Mouse (Mus musculus) liver, embryonic 12.5 days (tissue): ENCODE data around the gene Caly. TPM values are rescaled to one million over a fixed set of nuclear protein-coding genes. Genes with fewer than 3 reads are reported as not detected.

Experiments
- ATAC-seq: fragments of 200-750 bp; cut with Nextera tagmentation; 2 replicates; pipeline ENCODE4 v1.8.0; 2017; ENCODE audit warnings: moderate number of reproducible peaks, mild to moderate bottlenecking, moderate library complexity
- H3K27ac ChIP-seq: fragments of 300-500 bp; sonication (generic); 2 replicates; pipeline ENCODE4 v1.5.1; 2016; ENCODE audit warnings: mild to moderate bottlenecking
- H3K27me3 ChIP-seq: fragments of 300-500 bp; sonication (generic); replicated peaks from 2 replicates; pipeline ENCODE4 v1.6.1; 2016; ENCODE audit warnings: mild to moderate bottlenecking, moderate library complexity
- H3K36me3 ChIP-seq: fragments of 300-500 bp; sonication (generic); 2 replicates; pipeline ENCODE4 v1.6.1; 2016; ENCODE audit warnings: mild to moderate bottlenecking, moderate library complexity
- H3K4me1 ChIP-seq: fragments of 300-500 bp; sonication (generic); 2 replicates; pipeline ENCODE4 v1.6.1; 2016
- H3K4me2 ChIP-seq: fragments of 300-500 bp; sonication (generic); 2 replicates; pipeline ENCODE4 v1.6.1; 2016; ENCODE audit warnings: mild to moderate bottlenecking, moderate library complexity
- H3K4me3 ChIP-seq: fragments of 300-500 bp; sonication (generic); 2 replicates; pipeline ENCODE4 v1.5.1; 2016; ENCODE audit warnings: mild to moderate bottlenecking, moderate library complexity
- H3K9ac ChIP-seq: fragments of 300-500 bp; sonication (generic); 2 replicates; pipeline ENCODE4 v1.6.1; 2016; ENCODE audit warnings: mild to moderate bottlenecking, moderate library complexity
- H3K9me3 ChIP-seq: fragments of 300-500 bp; sonication (generic); replicated peaks from 2 replicates; pipeline ENCODE4 v1.6.1; 2016; ENCODE audit warnings: mild to moderate bottlenecking, moderate library complexity
- WGBS: fragments of 180-500 bp; shearing (Covaris S2); methylation state at CpG from one replicate; pipeline ENCODE4 v1.1.7; 2016; ENCODE audit not compliant: insufficient replicate concordance; 5-methylcytosine and 5-hydroxymethylcytosine counted together
- polyA plus RNA-seq: library from polyadenylated mRNA; unstranded; fragments of >200 nt; fragmentation: Nextera tagmentation; extraction: Ambion mirVana; gene quantifications from 2 replicates; pipeline ENCODE4 v1.2.1, GENCODE M21; 2016

The Caly gene
- polyA plus RNA-seq, 1 experiment from 2014 or later, result 0.33 TPM

DNA sequence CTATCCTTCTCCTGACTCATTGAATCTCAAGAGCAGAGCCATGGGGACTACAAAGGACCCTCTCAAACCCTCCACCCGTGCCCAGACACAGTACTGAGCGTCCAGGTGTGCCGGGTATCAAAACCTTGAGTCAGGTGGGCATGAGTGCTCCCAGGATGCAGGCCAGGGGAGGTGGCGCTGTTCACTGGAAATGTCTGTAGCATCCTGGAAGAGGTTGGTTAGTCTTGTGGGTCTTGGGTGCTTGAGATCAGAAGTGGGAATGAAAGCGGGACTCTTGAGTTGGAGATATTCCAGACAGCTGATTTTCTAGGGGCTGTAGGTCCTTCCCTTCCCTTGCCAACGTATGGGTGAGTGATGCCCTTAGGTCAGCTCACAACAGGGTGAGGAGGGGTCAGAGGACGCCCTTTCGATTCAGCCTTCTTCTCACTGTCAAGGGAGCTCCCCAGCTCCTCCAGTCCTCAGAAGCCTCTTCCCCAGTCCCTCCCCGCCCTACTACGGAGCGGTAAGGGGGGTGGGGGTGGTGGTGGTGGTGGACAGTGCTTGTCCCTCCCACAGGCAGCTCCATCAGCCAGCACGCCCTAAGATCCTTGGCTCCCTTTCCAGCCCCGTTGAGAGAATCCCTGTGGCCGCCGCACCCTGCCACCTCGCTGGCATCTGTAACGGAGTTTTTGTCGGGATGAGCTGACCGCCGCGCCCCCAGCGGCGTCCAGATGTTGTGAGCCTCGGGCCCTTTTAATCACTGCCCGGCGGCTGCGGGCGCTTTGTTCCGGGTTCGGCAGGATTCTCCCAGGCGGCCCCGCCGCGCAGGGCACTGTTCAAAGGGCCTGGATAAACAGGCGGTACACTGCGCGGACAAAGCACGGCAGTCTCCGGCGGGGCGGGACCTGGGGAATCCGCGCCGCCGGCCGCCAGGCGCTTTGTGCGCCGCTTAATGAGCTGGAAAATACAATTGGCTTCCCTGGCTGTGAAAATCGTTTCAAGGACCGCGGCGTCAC lies 24.6 kb downstream of the Caly start:
- Histone ChIP-seq H3K4me1 (no peaks in the 10 kb centered on the region), H3K9me3 (no peaks in the 10 kb centered on the region), H3K9ac (no peak overlapping the region), H3K27ac (no peak overlapping the region), H3K36me3 (no peaks in the 10 kb centered on the region), H3K27me3 (peaks cover 100% of the 10 kb centered on the region), H3K4me2 (peak overlapping the region; percentile 58), H3K4me3 (peak overlapping the region; percentile 37)
- WGBS, result 4% methylated on average over 53 of the region's 53 CpGs
- no peak for ATAC-seq

DNA sequence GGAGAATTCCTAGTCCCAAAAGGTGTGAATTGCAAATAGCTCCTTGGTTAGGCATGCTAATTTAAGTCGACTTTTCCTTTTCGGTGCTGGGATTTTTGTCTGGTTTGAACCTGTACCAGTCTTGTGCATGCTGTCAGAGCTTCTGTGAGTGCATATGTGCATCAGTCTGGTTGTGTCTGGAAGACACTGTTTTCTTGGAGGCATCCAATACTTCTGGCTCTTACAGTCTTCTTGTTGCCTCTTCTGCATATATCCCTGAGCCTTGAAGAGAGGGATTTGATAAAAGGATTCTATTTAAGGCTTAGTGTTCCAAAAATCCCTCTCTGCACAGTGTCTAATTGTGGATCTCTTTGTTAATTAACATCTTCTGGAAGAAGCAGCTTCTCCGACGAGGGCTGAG lies 28.2 kb downstream of the Caly start:
- Histone ChIP-seq H3K4me1 (peaks cover 5% of the 10 kb centered on the region), H3K27ac (no peak overlapping the region), H3K36me3 (no peaks in the 10 kb centered on the region), H3K9ac (no peak overlapping the region), H3K4me3 (no peak overlapping the region), H3K4me2 (no peak overlapping the region), H3K27me3 (peaks cover 100% of the 10 kb centered on the region), H3K9me3 (no peaks in the 10 kb centered on the region)
- no peak for ATAC-seq
- WGBS, result 66% methylated on average over 4 of the region's 4 CpGs

DNA sequence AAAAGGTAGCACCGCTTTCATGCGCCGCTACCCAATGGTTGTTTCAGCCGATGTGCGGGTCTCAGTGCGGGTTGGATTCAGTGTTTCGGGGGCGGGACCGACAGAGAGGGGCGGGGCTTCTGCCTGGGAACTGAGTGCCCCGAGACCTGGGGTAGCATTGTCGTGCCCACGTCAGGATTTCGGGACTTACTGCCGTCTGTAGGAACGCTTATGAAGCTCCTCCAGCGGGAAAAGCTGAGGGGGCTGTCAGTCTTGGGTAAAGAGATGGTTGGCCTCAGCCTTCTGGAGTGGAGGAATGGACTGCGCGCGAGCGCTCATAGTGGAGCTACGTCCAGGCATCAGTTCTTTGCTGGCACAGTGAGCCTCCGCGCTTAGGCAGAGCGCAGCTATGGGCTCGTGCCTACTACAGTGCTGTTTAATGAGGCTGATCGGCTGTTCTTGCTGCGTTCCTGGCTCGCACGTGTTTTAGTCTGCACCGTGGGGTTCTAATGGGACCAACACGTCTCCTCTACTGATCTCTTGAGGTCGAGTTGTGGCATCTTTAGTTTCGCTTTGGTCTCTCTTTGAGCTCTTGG lies 33.1 kb downstream of the Caly start:
- Histone ChIP-seq H3K4me3 (peak overlapping the region; percentile 34), H3K9me3 (no peaks in the 10 kb centered on the region), H3K27ac (no peak overlapping the region), H3K27me3 (peaks cover 100% of the 10 kb centered on the region), H3K4me1 (peaks cover 11% of the 10 kb centered on the region), H3K4me2 (peak overlapping the region; percentile 64), H3K9ac (no peak overlapping the region), H3K36me3 (no peaks in the 10 kb centered on the region)
- 3% methylated on average over 34 of the region's 34 CpGs for WGBS
- ATAC-seq, result no peak

DNA sequence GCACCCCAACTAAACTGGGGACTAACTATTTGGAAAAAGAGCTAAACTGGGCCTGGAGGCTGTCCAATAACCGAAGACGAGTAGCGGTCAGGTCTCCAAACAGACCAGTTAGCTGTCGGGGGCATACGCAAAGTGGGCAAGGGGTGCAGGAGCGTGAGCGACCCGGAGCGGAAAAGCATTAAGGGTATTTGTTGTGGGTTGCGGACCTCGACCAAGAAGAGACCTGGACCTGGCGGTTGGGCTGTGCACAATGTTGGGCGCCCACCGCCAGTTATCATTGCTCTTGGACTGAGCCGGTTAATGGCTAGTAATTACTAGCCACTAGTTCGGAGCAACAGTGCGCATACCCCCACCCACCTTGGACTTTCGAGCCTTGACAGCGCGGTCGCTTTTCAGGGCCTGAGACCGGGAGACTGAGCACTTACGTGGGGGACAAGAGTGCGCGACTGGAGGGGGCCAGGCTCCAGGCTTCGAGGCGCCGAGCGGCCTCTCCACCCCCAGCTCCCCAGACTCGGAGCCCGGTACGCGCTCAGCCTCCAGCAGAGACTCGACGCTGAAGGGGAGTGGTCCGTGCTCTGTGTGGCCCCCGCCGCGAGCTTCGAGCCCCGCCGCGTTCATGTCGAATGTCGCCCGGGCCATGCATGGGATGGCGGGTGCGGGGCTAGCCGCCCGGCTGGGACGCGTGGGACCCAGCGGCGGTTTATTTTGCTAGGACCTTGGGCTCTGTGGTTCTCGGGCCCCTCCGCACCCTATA lies 33.8 kb downstream of the Caly start, which contains the start of gene Msx3:
Msx3 (minus strand) TSS at position 729 of the 754 bp plus-strand sequence.
- Histone ChIP-seq H3K4me3 (peak within 1 kb of the TSS; percentile 34), H3K9ac (no peak within 1 kb of the TSS), H3K9me3 (no peaks in the 10 kb centered on the region), H3K36me3 (no peaks in the 10 kb centered on the region), H3K27me3 (peaks cover 96% of the 10 kb centered on the region), H3K27ac (no peak within 1 kb of the TSS), H3K4me2 (peak within 1 kb of the TSS; percentile 64), H3K4me1 (peaks cover 11% of the 10 kb centered on the region)
- ATAC-seq, result peak; percentile 30; the same call in 1 of the 2 replicates
- WGBS, result 3% methylated on average over 56 of the region's 56 CpGs

DNA sequence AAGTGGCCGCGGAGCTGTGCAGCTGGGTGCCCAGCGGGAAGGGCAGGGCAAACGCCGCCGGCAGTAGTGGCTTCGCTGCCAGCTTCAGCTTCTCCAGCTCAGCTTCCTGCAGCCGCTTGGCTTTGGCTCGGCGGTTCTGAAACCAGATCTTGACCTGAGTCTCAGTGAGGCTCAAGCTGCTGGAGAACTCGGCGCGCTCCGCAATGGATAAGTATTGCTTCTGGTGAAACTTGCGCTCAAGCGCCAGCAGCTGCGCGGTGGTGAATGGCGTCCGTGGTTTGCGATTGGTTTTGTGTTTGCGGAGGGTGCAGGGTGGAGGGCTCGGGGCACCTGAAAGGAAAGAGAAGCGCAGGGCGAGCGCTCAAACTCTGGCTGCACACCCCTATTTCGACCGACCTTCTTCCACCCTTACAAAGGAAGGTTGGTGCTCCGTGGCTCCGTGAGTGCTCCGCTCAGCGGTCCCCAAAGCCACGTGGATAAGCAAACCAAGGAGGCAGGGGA lies 34.5 kb downstream of the Caly start:
- Histone ChIP-seq H3K27ac (no peak overlapping the region), H3K36me3 (no peaks in the 10 kb centered on the region), H3K27me3 (peaks cover 90% of the 10 kb centered on the region), H3K9me3 (no peaks in the 10 kb centered on the region), H3K4me3 (peak overlapping the region; percentile 34), H3K4me1 (peaks cover 13% of the 10 kb centered on the region), H3K9ac (no peak overlapping the region), H3K4me2 (peak overlapping the region; percentile 64)
- no peak for ATAC-seq
- 2% methylated on average over 33 of the region's 33 CpGs for WGBS

DNA sequence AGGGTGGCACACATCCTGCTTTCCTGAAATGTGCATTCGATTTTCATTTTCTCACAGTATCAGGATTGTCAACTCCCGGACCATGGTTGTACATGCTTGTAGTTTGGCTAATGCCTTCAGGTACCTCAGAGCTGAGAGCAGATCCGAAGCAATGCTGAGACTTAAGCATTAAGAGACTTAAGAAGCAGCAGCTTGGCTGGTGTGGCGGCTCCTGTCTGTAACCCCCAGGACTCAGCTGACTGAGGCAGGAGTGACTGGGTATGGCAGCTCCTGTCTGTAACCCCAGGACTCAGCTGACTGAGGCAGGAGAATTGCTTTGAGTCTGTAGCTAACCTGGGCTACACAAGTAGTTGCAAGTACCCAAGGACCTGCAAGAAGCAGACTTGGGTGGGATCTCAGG lies 36.8 kb downstream of the Caly start:
- H3K4me3 ChIP-seq, result no peak overlapping the region
- no peak overlapping the region for H3K9ac ChIP-seq
- peaks cover 67% of the 10 kb centered on the region for H3K27me3 ChIP-seq
- 57% methylated on average over 4 of the region's 4 CpGs for WGBS
- peaks cover 18% of the 10 kb centered on the region for H3K4me1 ChIP-seq
- H3K9me3 ChIP-seq, result no peaks in the 10 kb centered on the region
- H3K4me2 ChIP-seq, result no peak overlapping the region
- H3K36me3 ChIP-seq, result peaks cover 6% of the 10 kb centered on the region
- H3K27ac ChIP-seq, result no peak overlapping the region
- ATAC-seq, result no peak

- Histone ChIP-seq H3K27me3 (peaks cover 38% of the 10 kb centered on the region), H3K4me3 (no peak overlapping the region), H3K4me2 (no peak overlapping the region), H3K9ac (no peak overlapping the region), H3K36me3 (peaks cover 31% of the 10 kb centered on the region), H3K4me1 (peaks cover 7% of the 10 kb centered on the region), H3K27ac (no peak overlapping the region), H3K9me3 (no peaks in the 10 kb centered on the region)
- 49% methylated on average over 3 of the region's 3 CpGs for WGBS
- peak; percentile 71; the same call in 1 of the 2 replicates for ATAC-seq
These were observed 39.6 kb downstream of the Caly start for GRCm38 (mm10) chr7:140042728-140043127.

GRCm38 (mm10) chr7:140037171-140037555 lies 45.2 kb downstream of the Caly start:
- Histone ChIP-seq H3K4me1 (peaks cover 23% of the 10 kb centered on the region), H3K27me3 (no peaks in the 10 kb centered on the region), H3K27ac (no peak overlapping the region), H3K36me3 (peaks cover 56% of the 10 kb centered on the region), H3K9me3 (no peaks in the 10 kb centered on the region), H3K4me2 (peak overlapping the region; percentile 83), H3K4me3 (peak overlapping the region; percentile 77), H3K9ac (peak overlapping the region; percentile 85)
- WGBS, result 63% methylated on average over 3 of the region's 3 CpGs
- ATAC-seq, result no peak

- H3K27me3 ChIP-seq, result no peaks in the 10 kb centered on the region
- H3K4me2 ChIP-seq, result peak within 1 kb of the TSS; percentile 83
- peak; percentile 98 for ATAC-seq
- H3K4me1 ChIP-seq, result peaks cover 23% of the 10 kb centered on the region
- H3K27ac ChIP-seq, result peak within 1 kb of the TSS; percentile 80
- H3K9ac ChIP-seq, result peak within 1 kb of the TSS; percentile 85
- H3K36me3 ChIP-seq, result peaks cover 63% of the 10 kb centered on the region
- H3K4me3 ChIP-seq, result peak within 1 kb of the TSS; percentile 77
- no peaks in the 10 kb centered on the region for H3K9me3 ChIP-seq
- WGBS, result under 1% methylated on average over 69 of the region's 69 CpGs
These were observed 45.8 kb downstream of the Caly start, which contains the start of the genes Zfp511 and Tubgcp2 for GRCm38 (mm10) chr7:140036281-140037170. TSS of gene Zfp511 (plus strand) at chr7:140036391. TSS of gene Tubgcp2 (minus strand) at chr7:140036669.

DNA sequence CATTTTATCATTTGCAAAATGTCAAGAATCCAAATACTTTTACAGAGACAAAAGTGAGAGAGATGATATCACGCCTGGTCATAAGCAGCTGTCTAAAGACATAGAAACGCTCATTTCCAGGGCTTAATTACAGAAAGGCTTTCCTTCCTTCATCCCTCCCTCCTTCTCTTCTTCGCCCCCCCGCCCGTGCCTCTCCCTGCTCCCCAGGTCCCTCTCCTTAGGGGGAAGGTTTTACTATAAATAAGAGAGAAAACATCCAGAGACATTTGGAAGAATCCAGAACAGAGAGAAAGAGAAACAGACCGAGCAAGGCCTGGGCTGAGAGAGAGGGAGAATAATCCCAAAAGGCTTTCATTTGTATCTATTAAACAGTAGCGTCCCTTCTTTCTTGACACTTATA lies 46.9 kb downstream of the Caly start:
- 10% methylated on average over 7 of the region's 7 CpGs for WGBS
- no peaks in the 10 kb centered on the region for H3K27me3 ChIP-seq
- H3K27ac ChIP-seq, result peak overlapping the region; percentile 80
- no peak for ATAC-seq
- peak overlapping the region; percentile 77 for H3K4me3 ChIP-seq
- H3K36me3 ChIP-seq, result peaks cover 66% of the 10 kb centered on the region
- H3K9me3 ChIP-seq, result no peaks in the 10 kb centered on the region
- H3K4me2 ChIP-seq, result peak overlapping the region; percentile 83
- peaks cover 23% of the 10 kb centered on the region for H3K4me1 ChIP-seq
- H3K9ac ChIP-seq, result peak overlapping the region; percentile 85

GRCm38 (mm10) chr7:140033386-140033785 lies 49.0 kb downstream of the Caly start:
- ATAC-seq, result no peak
- no peak overlapping the region for H3K4me2 ChIP-seq
- peaks cover 2% of the 10 kb centered on the region for H3K9me3 ChIP-seq
- no peak overlapping the region for H3K4me3 ChIP-seq
- no peak overlapping the region for H3K9ac ChIP-seq
- H3K27ac ChIP-seq, result no peak overlapping the region
- H3K36me3 ChIP-seq, result peaks cover 68% of the 10 kb centered on the region
- 88% methylated on average over 9 of the region's 9 CpGs for WGBS
- H3K4me1 ChIP-seq, result peaks cover 23% of the 10 kb centered on the region
- H3K27me3 ChIP-seq, result no peaks in the 10 kb centered on the region
